Mouse (Mus musculus) splenic B cell, adult 2 months (primary cell): ENCODE results near the gene Cd164l2.

ENCODE experiments used
- DNase-seq: peaks from one replicate; pipeline ENCODE4 v3.0.0-alpha.2; 2011; ENCODE audit warnings: low read depth, low spot score
- H3K27me3 ChIP-seq: 2 replicates; pipeline ENCODE4 v1.6.1; 2012; ENCODE audit warnings: mild to moderate bottlenecking, low read length, moderate library complexity, mixed read lengths; ENCODE audit not compliant: control insufficient read depth, poor library complexity, insufficient read depth, severe bottlenecking
- H3K36me3 ChIP-seq: 2 replicates; pipeline ENCODE4 v1.6.1; 2012; ENCODE audit warnings: mild to moderate bottlenecking, low read length, moderate library complexity, mixed read lengths; ENCODE audit not compliant: control insufficient read depth, poor library complexity, insufficient read depth, severe bottlenecking

The Cd164l2 gene

DNA sequence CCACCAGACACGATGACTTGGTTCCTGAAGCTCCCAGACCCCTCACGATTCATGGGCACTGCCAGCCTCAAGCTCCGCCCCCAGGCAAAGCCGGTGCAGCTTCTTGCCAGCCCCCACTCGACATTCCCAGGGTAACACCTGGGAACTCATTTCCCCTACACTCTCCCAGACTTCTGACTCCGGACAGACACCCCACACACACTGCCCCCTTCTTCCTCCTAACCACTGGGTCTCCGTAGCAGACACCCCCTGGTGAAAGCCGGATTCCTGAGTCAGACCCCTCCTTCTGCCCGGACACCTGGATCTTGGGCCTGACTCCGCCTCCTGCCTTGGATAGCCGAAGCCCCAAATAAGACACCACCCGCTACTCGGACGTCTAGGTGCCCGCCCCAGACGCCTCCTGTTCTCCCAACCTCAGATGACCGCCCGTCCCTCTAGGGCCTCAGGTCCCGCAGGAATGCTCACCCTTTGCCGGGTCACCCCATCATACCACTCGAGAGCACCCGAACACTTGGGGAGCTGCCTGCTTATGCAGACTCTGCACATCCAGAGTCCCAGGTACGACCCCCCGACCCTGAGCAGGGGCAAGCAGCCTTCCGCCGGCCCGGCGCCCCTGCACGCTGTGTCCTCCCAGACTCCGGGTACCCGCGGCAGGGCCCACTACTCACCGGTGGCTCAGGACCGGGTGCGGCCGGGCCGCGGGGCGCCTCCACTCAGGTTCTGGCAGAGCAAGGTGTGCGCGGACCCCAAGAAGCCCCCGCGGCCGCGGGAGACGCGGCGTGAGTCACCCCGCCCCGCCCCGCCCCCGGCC lies at the start of gene Cd164l2, which contains the start of gene Gpr3:
Cd164l2 (plus strand) TSS at position 381 of the 811 bp plus-strand sequence.
Gpr3 (minus strand) TSS at position 786 of the 811 bp plus-strand sequence.
- DNase-seq: no peak
- Histone ChIP-seq H3K36me3 (no peaks in the 10 kb centered on the region), H3K27me3 (no peaks in the 10 kb centered on the region)

DNA sequence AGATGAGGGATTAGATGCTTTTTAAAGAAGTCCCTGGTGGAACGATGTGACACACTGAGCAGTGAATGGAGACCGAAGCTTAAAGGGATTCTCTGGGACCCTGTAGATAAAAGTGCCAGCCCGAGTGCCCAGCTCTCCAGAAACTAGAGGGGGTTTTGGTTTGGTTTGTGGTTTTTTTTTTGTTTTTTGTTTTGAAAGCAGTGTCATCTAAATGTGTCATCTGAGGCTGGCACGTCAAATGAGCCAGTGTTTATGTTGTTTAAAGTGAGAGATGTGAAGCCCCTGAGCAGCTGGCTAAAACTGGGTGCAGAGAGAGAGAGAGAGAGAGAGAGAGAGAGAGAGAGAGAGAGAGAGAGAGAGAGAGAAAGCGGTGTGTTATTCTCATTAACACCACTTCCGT lies 49.7 kb upstream of the Cd164l2 start:
- no peaks in the 10 kb centered on the region for H3K27me3 ChIP-seq
- peaks cover 4% of the 10 kb centered on the region; the same call in 1 of the 2 replicates for H3K36me3 ChIP-seq
- DNase-seq: no peak

DNA sequence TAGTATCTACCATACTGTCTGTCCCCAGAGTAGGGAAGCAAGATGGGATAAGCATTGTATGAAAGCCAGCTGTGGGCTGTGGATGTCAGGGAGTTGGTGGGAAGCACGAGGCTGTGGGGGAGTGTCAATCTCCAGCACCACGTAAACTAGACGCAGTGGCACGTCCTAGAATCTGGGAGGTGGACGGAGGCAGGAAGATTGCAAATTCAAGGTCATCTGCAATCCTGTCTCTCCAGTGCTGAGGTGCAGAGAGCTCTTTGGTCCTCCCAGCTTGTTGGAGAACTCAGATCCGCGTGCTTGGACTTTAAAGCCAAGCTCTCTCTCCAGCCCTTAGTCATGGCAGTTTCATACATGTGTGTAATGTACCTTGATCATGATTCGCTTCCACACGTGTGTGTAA lies 45.2 kb upstream of the Cd164l2 start:
- Histone ChIP-seq H3K27me3 (no peaks in the 10 kb centered on the region), H3K36me3 (peaks cover 4% of the 10 kb centered on the region; the same call in 1 of the 2 replicates)
- no peak for DNase-seq

DNA sequence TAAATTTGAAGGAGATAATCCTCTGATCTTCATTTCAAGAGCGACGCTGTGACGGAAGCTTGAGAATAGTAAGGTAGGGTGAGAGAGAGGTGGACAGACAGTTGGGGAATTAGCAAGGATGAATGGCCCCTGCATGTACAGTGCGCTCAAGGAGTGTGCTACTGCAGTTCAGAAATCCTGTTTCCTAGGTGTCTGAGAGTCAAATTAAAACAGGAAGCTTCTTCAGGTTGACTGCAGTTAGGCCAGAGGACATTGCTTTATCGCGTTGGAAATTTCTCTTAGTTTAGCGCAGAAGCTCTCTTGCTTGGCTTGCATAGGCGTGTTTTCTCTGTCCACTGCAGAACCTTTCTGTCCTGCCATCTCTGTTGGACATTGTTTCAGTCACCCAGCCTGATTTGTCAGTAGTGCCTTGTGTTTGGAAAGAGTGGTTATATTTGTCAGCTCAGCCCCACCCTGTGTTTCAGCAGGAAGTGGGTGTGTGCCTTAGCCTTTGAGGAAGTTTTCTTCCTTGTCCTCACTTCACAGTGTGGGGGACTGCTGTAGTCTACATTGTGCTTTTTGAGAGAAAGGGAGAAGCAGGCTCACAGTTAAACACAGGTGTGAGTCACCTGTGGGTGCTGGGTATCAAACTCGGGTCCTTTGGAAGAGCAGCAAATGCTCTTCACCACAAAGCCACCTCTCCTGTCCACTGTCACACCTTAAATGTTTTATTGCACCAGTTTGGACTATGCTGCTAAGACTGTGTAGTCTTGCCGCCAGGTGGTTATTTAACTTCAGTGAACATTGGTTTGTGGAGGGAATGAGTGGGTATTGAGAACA lies 42.5 kb upstream of the Cd164l2 start:
- no peaks in the 10 kb centered on the region for H3K27me3 ChIP-seq
- DNase-seq: peak; percentile 64
- peaks cover 4% of the 10 kb centered on the region; the same call in 1 of the 2 replicates for H3K36me3 ChIP-seq

- peak; percentile 88 for DNase-seq
- Histone ChIP-seq H3K36me3 (peaks cover 2% of the 10 kb centered on the region; the same call in 1 of the 2 replicates), H3K27me3 (no peaks in the 10 kb centered on the region)
Observed at GRCm38 (mm10) chr4:133170056-133170524, 41.8 kb upstream of the Cd164l2 start.

GRCm38 (mm10) chr4:133170616-133171015 lies 41.3 kb upstream of the Cd164l2 start:
- H3K36me3 ChIP-seq: peaks cover 2% of the 10 kb centered on the region; the same call in 1 of the 2 replicates
- no peaks in the 10 kb centered on the region for H3K27me3 ChIP-seq
- DNase-seq: no peak

DNA sequence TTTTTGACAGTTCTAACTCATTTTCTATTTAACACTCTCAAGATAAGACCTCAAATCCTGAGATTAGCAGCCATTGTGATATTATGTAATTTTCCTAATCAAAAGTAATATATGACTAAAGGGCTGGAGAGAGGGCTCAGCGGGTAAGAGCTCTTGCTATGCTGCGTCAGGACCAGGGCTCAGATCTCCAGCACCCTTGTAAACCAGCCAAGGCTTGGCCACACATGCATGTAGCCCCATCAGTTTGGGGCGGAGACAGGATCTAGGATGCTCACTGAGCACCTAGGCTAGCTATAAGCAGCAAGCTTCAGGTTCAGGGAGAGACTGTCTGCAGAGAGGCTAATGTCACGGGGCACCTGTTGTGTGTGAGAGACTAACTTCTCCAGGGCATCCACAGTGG lies 39.5 kb upstream of the Cd164l2 start:
- no peaks in the 10 kb centered on the region for H3K36me3 ChIP-seq
- DNase-seq: no peak
- no peaks in the 10 kb centered on the region for H3K27me3 ChIP-seq

DNA sequence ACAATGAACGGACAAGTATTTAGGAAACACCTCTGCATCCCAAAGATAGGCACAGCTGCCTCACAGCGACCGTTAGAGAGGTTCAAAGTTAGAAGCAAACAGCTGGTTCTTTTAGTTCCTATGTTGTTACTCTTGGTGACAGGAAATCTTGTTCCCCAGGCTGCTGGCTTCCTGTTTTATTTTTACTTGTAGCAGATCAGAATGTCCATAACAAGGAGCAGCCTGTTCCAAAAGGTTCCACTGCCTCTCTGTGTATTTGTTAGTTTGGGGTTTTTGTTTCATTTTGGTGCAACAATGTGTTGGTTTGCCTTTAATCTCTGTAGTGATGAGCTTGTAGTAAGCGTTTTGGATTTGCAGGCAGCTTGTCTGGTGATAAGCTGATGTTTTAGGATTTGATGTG lies 37.6 kb upstream of the Cd164l2 start:
- Histone ChIP-seq H3K36me3 (no peaks in the 10 kb centered on the region), H3K27me3 (no peaks in the 10 kb centered on the region)
- peak; percentile 44 for DNase-seq

DNA sequence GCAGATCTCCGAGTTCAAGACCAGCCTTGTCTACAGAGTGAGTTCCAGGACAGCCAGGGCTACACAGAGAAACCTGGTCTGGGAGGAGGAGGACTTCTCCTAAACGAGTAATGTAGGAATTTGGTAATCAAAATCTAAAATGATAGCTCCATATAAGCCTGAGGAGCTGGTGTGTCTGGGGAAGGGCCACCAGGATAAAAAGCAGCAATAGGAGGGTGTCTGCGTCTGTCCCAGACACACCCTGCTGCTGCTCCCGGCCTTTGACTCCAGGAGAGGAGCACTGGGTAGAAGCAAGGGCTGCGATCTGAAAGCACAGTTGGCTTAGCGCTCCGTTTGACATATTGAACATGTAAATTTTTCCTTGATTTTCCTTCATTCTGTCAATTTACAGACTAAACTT lies 36.7 kb upstream of the Cd164l2 start:
- no peak for DNase-seq
- H3K36me3 ChIP-seq: peaks cover 2% of the 10 kb centered on the region; the same call in 1 of the 2 replicates
- no peaks in the 10 kb centered on the region for H3K27me3 ChIP-seq

DNA sequence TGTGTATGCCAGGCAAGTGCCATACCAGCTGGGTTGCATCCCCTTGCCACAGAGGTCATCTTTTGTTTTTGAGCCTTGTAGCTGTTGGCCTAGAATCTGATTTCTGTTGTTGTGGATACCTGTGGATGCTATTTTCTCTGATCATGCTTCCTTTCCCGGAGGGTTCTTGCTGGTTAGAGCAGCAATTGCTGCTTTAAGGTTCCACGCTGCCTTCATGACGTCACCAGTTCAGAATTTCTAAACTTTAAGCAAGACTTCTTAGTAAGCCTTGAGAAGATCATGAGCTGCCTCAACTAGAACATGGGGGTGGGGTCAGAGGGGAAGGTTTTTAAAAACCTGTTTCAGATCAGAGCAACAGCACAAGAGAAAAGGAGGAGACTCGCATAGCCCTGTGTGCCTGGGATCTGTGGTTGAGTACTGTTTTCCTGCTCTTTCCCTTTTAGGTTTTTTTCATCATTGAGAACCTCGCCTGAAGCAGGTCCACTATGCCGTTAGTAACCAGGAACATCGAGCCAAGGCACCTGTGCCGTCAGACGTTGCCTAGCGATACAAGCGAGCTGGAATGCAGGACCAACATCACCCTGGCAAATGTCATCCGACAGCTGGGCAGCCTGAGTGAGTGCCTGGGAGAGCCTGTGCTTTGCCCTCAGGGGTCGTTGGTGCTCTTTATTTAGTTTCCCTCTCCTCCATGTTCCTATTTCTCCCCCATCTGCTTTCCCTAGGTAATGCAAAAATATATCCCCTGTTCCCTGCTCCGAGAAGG lies 35.8 kb upstream of the Cd164l2 start:
- H3K27me3 ChIP-seq: no peaks in the 10 kb centered on the region
- no peak for DNase-seq
- H3K36me3 ChIP-seq: peaks cover 2% of the 10 kb centered on the region; the same call in 1 of the 2 replicates

DNA sequence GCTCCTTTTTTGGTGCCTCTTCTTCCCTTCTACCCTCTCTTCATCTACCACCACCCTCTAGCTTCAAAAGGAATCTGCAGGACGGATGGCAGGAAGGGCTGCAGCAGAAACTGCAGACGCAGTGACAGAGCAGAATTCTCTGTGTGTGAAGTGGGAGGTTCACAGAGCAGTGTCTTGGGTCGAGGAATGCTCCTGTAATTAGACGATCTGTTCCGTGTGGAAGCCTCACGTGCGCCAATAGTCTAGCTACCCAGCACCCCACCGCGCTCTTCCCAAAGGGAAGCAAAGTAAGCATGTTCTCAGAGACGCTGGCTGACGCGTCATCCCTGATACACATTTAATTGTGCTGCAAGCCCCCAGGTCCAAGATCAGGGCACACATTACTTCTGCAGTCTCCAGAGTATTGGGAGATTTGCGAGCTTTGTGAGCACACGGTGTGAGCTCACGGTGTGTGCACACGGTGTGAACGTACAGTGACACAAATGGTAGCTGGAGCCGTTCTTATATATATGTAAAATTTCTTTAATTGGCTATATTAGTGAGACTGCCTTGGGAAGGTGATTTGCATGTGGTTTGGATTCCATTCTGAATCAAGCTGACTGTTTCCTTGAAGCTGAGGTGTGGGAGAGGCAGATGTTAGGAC lies 35.0 kb upstream of the Cd164l2 start:
- Histone ChIP-seq H3K36me3 (peaks cover 2% of the 10 kb centered on the region; the same call in 1 of the 2 replicates), H3K27me3 (no peaks in the 10 kb centered on the region)
- no peak for DNase-seq

DNA sequence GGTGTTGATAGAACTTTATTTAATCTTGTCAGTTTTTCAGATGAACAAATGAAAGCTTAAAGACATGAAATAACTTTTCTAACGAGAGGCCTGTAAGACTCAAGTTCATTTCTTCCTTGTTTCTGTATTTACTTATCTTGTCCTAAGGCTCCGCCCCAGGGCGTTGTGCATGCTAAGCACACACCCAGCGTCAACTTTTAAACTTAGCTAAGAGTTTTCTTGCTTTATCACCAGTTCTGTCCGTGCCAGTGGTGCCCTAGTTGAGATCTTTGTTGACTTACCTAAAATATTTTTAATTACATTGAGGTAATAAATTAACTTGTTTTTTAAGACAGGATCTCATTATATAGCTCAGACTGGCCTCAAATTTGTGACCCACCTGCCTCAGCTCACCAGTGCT lies 33.6 kb upstream of the Cd164l2 start:
- Histone ChIP-seq H3K36me3 (peaks cover 3% of the 10 kb centered on the region; the same call in 1 of the 2 replicates), H3K27me3 (no peaks in the 10 kb centered on the region)
- DNase-seq: no peak

DNA sequence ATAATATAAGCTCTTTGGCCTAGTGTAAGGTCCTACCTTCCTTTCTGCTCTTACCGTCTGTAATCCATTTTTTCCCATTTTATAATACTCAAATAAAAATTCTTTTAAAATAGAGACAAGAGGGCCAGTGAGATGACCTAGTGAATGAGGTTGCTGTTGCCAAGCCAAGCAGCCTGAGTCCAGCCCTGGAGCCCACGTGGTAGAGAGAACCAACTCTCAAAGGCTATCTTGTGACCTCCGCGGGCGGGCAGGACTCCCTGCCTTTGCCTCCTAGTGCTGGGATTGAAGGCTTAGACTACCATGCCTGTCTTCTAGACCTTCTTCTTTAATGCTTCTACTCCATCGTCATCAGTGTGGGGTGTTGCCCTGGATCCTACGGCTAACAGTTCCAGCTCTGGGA lies 32.7 kb upstream of the Cd164l2 start:
- DNase-seq: no peak
- Histone ChIP-seq H3K36me3 (peaks cover 3% of the 10 kb centered on the region; the same call in 1 of the 2 replicates), H3K27me3 (no peaks in the 10 kb centered on the region)
